In the genomic region with DNA sequence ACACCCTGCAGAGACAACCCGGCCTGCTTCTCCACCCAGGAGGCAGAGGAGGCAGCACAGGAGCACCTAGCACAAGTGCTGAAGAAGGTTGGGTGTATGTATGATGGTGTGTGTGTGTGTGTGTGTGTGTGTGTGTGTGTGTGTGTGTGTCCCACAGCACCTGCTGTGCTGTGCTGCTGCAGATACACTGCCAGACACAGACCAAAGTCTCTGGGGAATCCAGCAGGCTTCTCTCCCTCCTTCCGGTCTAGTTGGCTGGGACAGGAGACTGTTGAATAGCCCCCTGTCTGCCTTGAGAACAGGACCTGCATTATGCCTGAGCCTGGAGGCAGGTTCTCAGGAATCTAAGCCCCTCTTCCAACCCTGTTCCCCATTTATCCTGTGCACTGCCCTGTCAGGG, we compare ENCODE assay signal across 9 mouse cellular contexts. TPM values are rescaled to one million over a fixed set of nuclear protein-coding genes. Genes with fewer than 3 reads are reported as not detected.
DNase-seq lines count a peak whose midpoint lies in the region; ATAC-seq and TF ChIP-seq lines count a peak whose summit lies in the region.
"Had no signal": no experiment of that assay in that cellular context is flagged by ENCODE, and none has a peak within 500 bp of the region (broad histone marks: within the 10 kb centered on the region; RNA-seq: fewer than 3 reads in every experiment).

No protein-coding gene starts in this region.

- no peak overlapping the region for H3K27ac ChIP-seq in heart, postnatal 0 days (ENCODE audit: low read depth)
- no peak overlapping the region for H3K27ac ChIP-seq in bone marrow macrophage, adult 2 months (ENCODE audit: insufficient read depth, low read depth, low read length)
- 0 out of 2 replicates have a peak overlapping the region, but pooled peaks have one; percentile 56 for H3K27ac ChIP-seq in hindbrain, postnatal 0 days
- H3K27ac ChIP-seq in midbrain, embryonic 16.5 days (ENCODE audit: low read length), result no peak overlapping the region

- H3K9me3 ChIP-seq in heart, postnatal 0 days (replicated peaks; ENCODE audit: control insufficient read depth, low read length), result no peaks in the 10 kb centered on the region
- H3K9me3 ChIP-seq in hindbrain, postnatal 0 days (ENCODE audit: low read length), result no peaks in the 10 kb centered on the region
- no peaks in the 10 kb centered on the region for H3K9me3 ChIP-seq in midbrain, embryonic 16.5 days (replicated peaks; ENCODE audit: control insufficient read depth, low read length, poor library complexity, severe bottlenecking)

- no peak for TF ChIP-seq POLR2A in bone marrow macrophage, adult 2 months (IDR thresholded peaks at IDR 0.05; ENCODE audit: borderline replicate concordance, low read depth, low read length)

- H3K4me2 ChIP-seq in heart, postnatal 0 days (ENCODE audit: low read depth, low read length), result peak overlapping the region; percentile 99
- peak overlapping the region; percentile 98 for H3K4me2 ChIP-seq in hindbrain, postnatal 0 days (ENCODE audit: low read depth, low read length)
- H3K4me2 ChIP-seq in midbrain, embryonic 16.5 days (ENCODE audit: low read length), result peak overlapping the region; percentile 80

- no peak for ATAC-seq in heart, postnatal 0 days (ENCODE audit: insufficient read depth, low read depth)
- ATAC-seq in hindbrain, postnatal 0 days, result peak; percentile 46
- ATAC-seq in midbrain, embryonic 16.5 days, result no peak
- ATAC-seq in activated CD4-positive, CD25-positive, alpha-beta regulatory T cell, adult 4 months, result no peak
- ATAC-seq: Patski had no signal

- H3K4me1 ChIP-seq in heart, postnatal 0 days (ENCODE audit: control insufficient read depth, insufficient read depth), result peaks cover 17% of the 10 kb centered on the region
- peaks cover 3% of the 10 kb centered on the region for H3K4me1 ChIP-seq in bone marrow macrophage, adult 2 months (ENCODE audit: control insufficient read depth, insufficient read depth, low read length)
- peaks cover 3% of the 10 kb centered on the region; the same call in 1 of the 2 replicates for H3K4me1 ChIP-seq in hindbrain, postnatal 0 days (ENCODE audit: insufficient read depth, low read length)
- peaks cover 7% of the 10 kb centered on the region for H3K4me1 ChIP-seq in midbrain, embryonic 16.5 days (ENCODE audit: control insufficient read depth, insufficient read depth, low read length)

- no peaks in the 10 kb centered on the region for H3K27me3 ChIP-seq in heart, postnatal 0 days (ENCODE audit: control insufficient read depth, insufficient read depth, low read length)
- H3K27me3 ChIP-seq in hindbrain, postnatal 0 days (ENCODE audit: insufficient read depth, low read length), result no peaks in the 10 kb centered on the region
- peaks cover under 1% of the 10 kb centered on the region; the same call in 1 of the 2 replicates for H3K27me3 ChIP-seq in midbrain, embryonic 16.5 days (ENCODE audit: control insufficient read depth, insufficient read depth, low read depth, low read length)
- H3K27me3 ChIP-seq: Patski had no signal

- no peak for TF ChIP-seq EP300 in heart, postnatal 0 days (IDR thresholded peaks at IDR 0.05; ENCODE audit: low read depth)

- 0 out of 2 replicates have a peak overlapping the region, but pooled peaks have one; percentile 6 for H3K9ac ChIP-seq in heart, postnatal 0 days (replicated peaks; ENCODE audit: low read depth, low read length)
- H3K9ac ChIP-seq in hindbrain, postnatal 0 days (replicated peaks; ENCODE audit: low read length), result peak overlapping the region; percentile 67; the same call in 1 of the 2 replicates
- no peak overlapping the region for H3K9ac ChIP-seq in midbrain, embryonic 16.5 days (ENCODE audit: low read depth, low read length)

- DNase-seq in heart, postnatal 0 days (ENCODE audit: low spot score), result no peak
- DNase-seq in heart, postnatal 25 days (ENCODE audit: low spot score), result no peak
- DNase-seq in hindbrain, postnatal 0 days (ENCODE audit: low spot score), result peak; percentile 58
- no peak for DNase-seq in T-cell, adult 2 months (ENCODE audit: low spot score)
- DNase-seq in spleen, postnatal 36 days (ENCODE audit: low spot score in 2 of 2), result no peak

- intact Hi-C loops in heart, postnatal 25 days (cut with DNase I), result no loop called here

- 49% methylated on average over 2 of the region's 2 CpGs for WGBS in heart, postnatal 0 days
- WGBS in hindbrain, postnatal 0 days, result 25% methylated on average over 2 of the region's 2 CpGs
- 7% methylated on average over 2 of the region's 2 CpGs for WGBS in midbrain, embryonic 16.5 days

- no peak for TF ChIP-seq CTCF in heart, postnatal 0 days (IDR thresholded peaks at IDR 0.05; ENCODE audit: low read depth)
- no peak for TF ChIP-seq CTCF in bone marrow macrophage, adult 2 months (IDR thresholded peaks at IDR 0.05; ENCODE audit: low read depth, low read length)
- TF ChIP-seq CTCF in hindbrain, postnatal 0 days (IDR thresholded peaks at IDR 0.05; ENCODE audit: low read depth), result no peak

- peak overlapping the region; percentile 74 for H3K4me3 ChIP-seq in heart, postnatal 0 days (ENCODE audit: low read depth, low read length)
- peak overlapping the region; percentile 77 for H3K4me3 ChIP-seq in bone marrow macrophage, adult 2 months (ENCODE audit: insufficient read depth, low read length)
- H3K4me3 ChIP-seq in hindbrain, postnatal 0 days (ENCODE audit: low read length), result peak overlapping the region; percentile 70
- peak overlapping the region; percentile 67 for H3K4me3 ChIP-seq in midbrain, embryonic 16.5 days (ENCODE audit: low read depth, low read length)

- H3K36me3 ChIP-seq in heart, postnatal 0 days (replicated peaks; ENCODE audit: control insufficient read depth, insufficient read depth, low read length), result peaks cover 29% of the 10 kb centered on the region
- no peaks in the 10 kb centered on the region for H3K36me3 ChIP-seq in hindbrain, postnatal 0 days (ENCODE audit: insufficient read depth, low read length)
- no peaks in the 10 kb centered on the region for H3K36me3 ChIP-seq in midbrain, embryonic 16.5 days (ENCODE audit: control insufficient read depth, insufficient read depth, low read length)

RNA-seq across cellular contexts. Expression of gene Sapcd2, which starts 1.3 kb away (rescaled TPM):
- total RNA-seq in heart, postnatal 0 days (2014; rRNA removed; ENCODE audit: low replicate concordance), result 14.0 and 26.1 TPM in 2 replicates
- polyA plus RNA-seq in heart, postnatal 0 days (2015; fragmentation: Nextera tagmentation; extraction: Ambion mirVana), result 5.6 and 6.4 TPM in 2 replicates
- total RNA-seq in heart, postnatal 25 days (2021), result under 1 TPM; 0.16 to 0.50 TPM
- 7.2 and 8.0 TPM in 2 replicates for polyA plus RNA-seq in bone marrow macrophage, adult 2 months (2012; ENCODE audit: insufficient read depth, insufficient read length, missing spikeins)
- 38.1 and 40.2 TPM in 2 replicates for total RNA-seq in hindbrain, postnatal 0 days (2014; rRNA removed)
- 20.2 and 22.0 TPM in 2 replicates for polyA plus RNA-seq in hindbrain, postnatal 0 days (2015; fragmentation: Nextera tagmentation; extraction: Ambion mirVana)
- polyA plus RNA-seq in midbrain, embryonic 16.5 days (2015; fragmentation: Nextera tagmentation; extraction: Ambion mirVana), result 9.0 and 9.2 TPM in 2 replicates
- polyA plus RNA-seq in activated CD4-positive, CD25-positive, alpha-beta regulatory T cell, adult 4 months (2017; shearing (Covaris generic)), result 1 to 10 TPM; 1.8 to 2.6 TPM

RNA-seq across cellular contexts. Expression of gene Uap1l1, which starts 7.9 kb away (rescaled TPM):
- 1.3 and 10.9 TPM in 2 replicates for total RNA-seq in heart, postnatal 0 days (2014; rRNA removed; ENCODE audit: low replicate concordance)
- 13.0 and 14.3 TPM in 2 replicates for polyA plus RNA-seq in heart, postnatal 0 days (2015; fragmentation: Nextera tagmentation; extraction: Ambion mirVana)
- 1 to 10 TPM; 4.0 to 6.1 TPM for total RNA-seq in heart, postnatal 25 days (2021)
- polyA plus RNA-seq in bone marrow macrophage, adult 2 months (2012; ENCODE audit: insufficient read depth, insufficient read length, missing spikeins), result 175 and 203 TPM in 2 replicates
- total RNA-seq in hindbrain, postnatal 0 days (2014; rRNA removed), result 5.8 and 7.5 TPM in 2 replicates
- polyA plus RNA-seq in hindbrain, postnatal 0 days (2015; fragmentation: Nextera tagmentation; extraction: Ambion mirVana), result 15.6 and 18.5 TPM in 2 replicates
- 4.6 and 5.2 TPM in 2 replicates for polyA plus RNA-seq in midbrain, embryonic 16.5 days (2015; fragmentation: Nextera tagmentation; extraction: Ambion mirVana)
- polyA plus RNA-seq in activated CD4-positive, CD25-positive, alpha-beta regulatory T cell, adult 4 months (2017; shearing (Covaris generic)), result 10 to 100 TPM; 13.3 to 15.0 TPM

RNA-seq across cellular contexts. Expression of gene Dpp7, which starts 17.3 kb away (rescaled TPM):
- total RNA-seq in heart, postnatal 0 days (2014; rRNA removed; ENCODE audit: low replicate concordance), result 9.0 and 13.2 TPM in 2 replicates
- polyA plus RNA-seq in heart, postnatal 0 days (2015; fragmentation: Nextera tagmentation; extraction: Ambion mirVana), result 4.3 and 4.6 TPM in 2 replicates
- 1 to 10 TPM; 3.0 to 3.4 TPM for total RNA-seq in heart, postnatal 25 days (2021)
- 93.4 and 99.0 TPM in 2 replicates for polyA plus RNA-seq in bone marrow macrophage, adult 2 months (2012; ENCODE audit: insufficient read depth, insufficient read length, missing spikeins)
- 19.0 and 30.0 TPM in 2 replicates for total RNA-seq in hindbrain, postnatal 0 days (2014; rRNA removed)
- 24.7 and 27.8 TPM in 2 replicates for polyA plus RNA-seq in hindbrain, postnatal 0 days (2015; fragmentation: Nextera tagmentation; extraction: Ambion mirVana)
- polyA plus RNA-seq in midbrain, embryonic 16.5 days (2015; fragmentation: Nextera tagmentation; extraction: Ambion mirVana), result 22.6 and 26.2 TPM in 2 replicates
- 10 to 100 TPM; 10.3 to 13.9 TPM for polyA plus RNA-seq in activated CD4-positive, CD25-positive, alpha-beta regulatory T cell, adult 4 months (2017; shearing (Covaris generic))

RNA-seq across cellular contexts. Expression of gene Entpd2, which starts 22.2 kb away (rescaled TPM):
- 7.9 and 44.8 TPM in 2 replicates for total RNA-seq in heart, postnatal 0 days (2014; rRNA removed; ENCODE audit: low replicate concordance)
- polyA plus RNA-seq in heart, postnatal 0 days (2015; fragmentation: Nextera tagmentation; extraction: Ambion mirVana), result 3.5 and 4.2 TPM in 2 replicates
- total RNA-seq in heart, postnatal 25 days (2021), result 10 to 100 TPM; 10.8 to 13.9 TPM
- not detected in 2 replicates for polyA plus RNA-seq in bone marrow macrophage, adult 2 months (2012; ENCODE audit: insufficient read depth, insufficient read length, missing spikeins)
- total RNA-seq in hindbrain, postnatal 0 days (2014; rRNA removed), result 8.4 and 12.9 TPM in 2 replicates
- 10.8 and 12.3 TPM in 2 replicates for polyA plus RNA-seq in hindbrain, postnatal 0 days (2015; fragmentation: Nextera tagmentation; extraction: Ambion mirVana)
- 3.7 and 9.0 TPM in 2 replicates for polyA plus RNA-seq in midbrain, embryonic 16.5 days (2015; fragmentation: Nextera tagmentation; extraction: Ambion mirVana)
- polyA plus RNA-seq in activated CD4-positive, CD25-positive, alpha-beta regulatory T cell, adult 4 months (2017; shearing (Covaris generic)), result under 1 TPM in 1 of 2 experiments, not detected in 1; 0.17 TPM

RNA-seq across cellular contexts. Expression of gene Npdc1, which starts 25.7 kb away (rescaled TPM):
- total RNA-seq in heart, postnatal 0 days (2014; rRNA removed; ENCODE audit: low replicate concordance), result 43.0 and 49.7 TPM in 2 replicates
- polyA plus RNA-seq in heart, postnatal 0 days (2015; fragmentation: Nextera tagmentation; extraction: Ambion mirVana), result 21.0 and 24.5 TPM in 2 replicates
- total RNA-seq in heart, postnatal 25 days (2021), result 10 to 100 TPM; 25.1 to 27.7 TPM
- polyA plus RNA-seq in bone marrow macrophage, adult 2 months (2012; ENCODE audit: insufficient read depth, insufficient read length, missing spikeins), result 5.0 and 6.6 TPM in 2 replicates
- total RNA-seq in hindbrain, postnatal 0 days (2014; rRNA removed), result 249 and 289 TPM in 2 replicates
- polyA plus RNA-seq in hindbrain, postnatal 0 days (2015; fragmentation: Nextera tagmentation; extraction: Ambion mirVana), result 416 and 422 TPM in 2 replicates
- polyA plus RNA-seq in midbrain, embryonic 16.5 days (2015; fragmentation: Nextera tagmentation; extraction: Ambion mirVana), result 481 and 529 TPM in 2 replicates
- polyA plus RNA-seq in activated CD4-positive, CD25-positive, alpha-beta regulatory T cell, adult 4 months (2017; shearing (Covaris generic)), result 1 to 10 TPM; 1.2 to 1.7 TPM
